Mouse (Mus musculus): ENCODE measurements at regions not wholly inside any gene's neighbourhood (a gene's known extent, or its start where the extent isn't known, plus 50 kb on each side); places are given as distances from the start of the nearest gene placed in this dataset.

DNA sequence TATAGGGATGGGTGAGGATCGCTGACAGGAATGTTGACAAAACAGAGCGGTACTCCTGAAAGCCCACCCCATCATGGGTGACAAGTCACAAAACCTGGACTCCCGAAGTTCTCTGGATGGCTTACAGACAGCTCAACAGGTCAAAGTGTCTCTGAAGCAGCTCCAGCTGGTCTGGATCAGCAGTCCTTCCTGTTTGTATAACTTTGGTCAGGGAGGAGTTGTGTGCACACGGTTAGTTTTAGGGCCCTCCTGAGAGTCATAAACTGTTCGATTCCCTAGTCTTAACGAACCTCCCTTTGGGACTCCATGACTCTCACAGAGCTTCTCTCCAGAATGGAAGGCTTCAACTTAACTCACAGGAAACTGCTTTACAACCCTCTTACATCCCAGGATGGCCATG, 89.4 kb upstream of the Fstl4 start:
- 68% methylated on average over 6 of the region's 6 CpGs for WGBS (ENCODE audit: insufficient replicate concordance)
- ATAC-seq: no peak
- Histone ChIP-seq H3K9ac (no peak overlapping the region), H3K4me3 (no peak overlapping the region), H3K27me3 (replicated peaks) (no peaks in the 10 kb centered on the region), H3K4me2 (no peak overlapping the region), H3K4me1 (no peaks in the 10 kb centered on the region), H3K36me3 (no peaks in the 10 kb centered on the region), H3K27ac (no peak overlapping the region), H3K9me3 (replicated peaks) (no peaks in the 10 kb centered on the region)

DNA sequence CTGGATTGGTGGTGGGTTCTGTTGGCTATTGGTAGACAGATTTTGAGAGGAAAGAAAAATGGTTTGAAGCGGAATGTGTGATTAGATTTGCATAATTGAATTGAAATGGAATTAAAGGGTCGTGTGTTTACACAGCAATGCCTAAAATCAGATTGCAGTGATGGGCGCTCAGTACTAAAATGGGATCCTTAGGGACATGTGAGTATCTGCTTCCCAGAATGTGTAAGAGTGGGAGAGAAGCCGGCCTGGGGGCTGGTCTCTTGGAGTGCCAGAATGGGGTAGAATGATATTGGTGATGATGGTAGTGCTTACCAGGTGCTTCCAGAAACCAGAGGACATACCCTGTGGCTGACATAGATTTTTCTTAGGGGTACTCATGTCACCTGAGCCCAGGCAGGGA, 86.2 kb upstream of the Fstl4 start:
- H3K9ac ChIP-seq: no peak overlapping the region
- H3K36me3 ChIP-seq: no peaks in the 10 kb centered on the region
- no peaks in the 10 kb centered on the region for H3K4me1 ChIP-seq
- no peak for ATAC-seq
- H3K4me2 ChIP-seq: no peak overlapping the region
- no peaks in the 10 kb centered on the region for H3K9me3 ChIP-seq (replicated peaks)
- 65% methylated on average over 4 of the region's 4 CpGs for WGBS (ENCODE audit: insufficient replicate concordance)
- no peak overlapping the region for H3K27ac ChIP-seq
- H3K27me3 ChIP-seq (replicated peaks): no peaks in the 10 kb centered on the region
- no peak overlapping the region for H3K4me3 ChIP-seq

- no peaks in the 10 kb centered on the region for H3K27me3 ChIP-seq (replicated peaks)
- 73% methylated on average over 2 of the region's 2 CpGs for WGBS (ENCODE audit: insufficient replicate concordance)
- no peak overlapping the region for H3K9ac ChIP-seq
- ATAC-seq: no peak
- H3K4me3 ChIP-seq: no peak overlapping the region
- H3K9me3 ChIP-seq (replicated peaks): peaks cover 10% of the 10 kb centered on the region; the same call in 1 of the 2 replicates
- no peak overlapping the region for H3K27ac ChIP-seq
- H3K36me3 ChIP-seq: no peaks in the 10 kb centered on the region
- H3K4me1 ChIP-seq: no peaks in the 10 kb centered on the region
- no peak overlapping the region for H3K4me2 ChIP-seq
Measured at GRCm38 (mm10) chr11:52685436-52685835, 79.0 kb upstream of the Fstl4 start.

DNA sequence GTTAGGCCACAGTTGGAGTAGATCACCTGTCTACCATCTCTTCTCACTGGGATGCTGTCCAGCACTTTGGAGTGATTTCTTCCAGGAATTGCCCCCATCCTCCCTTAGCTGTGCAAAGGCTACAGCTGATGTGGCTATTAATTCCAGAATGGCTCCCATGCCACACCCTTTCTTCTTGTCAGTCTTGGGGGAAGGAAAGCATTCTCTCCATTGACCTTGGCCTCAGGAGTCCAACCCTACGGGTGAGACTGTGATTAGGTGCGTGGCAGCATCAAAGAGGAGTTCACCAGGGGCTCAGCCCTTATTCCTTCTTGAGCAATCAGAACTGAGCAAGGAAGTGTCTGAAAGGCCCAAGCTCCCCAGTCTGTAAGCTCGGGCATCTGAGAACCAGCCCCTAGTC, 71.7 kb upstream of the Fstl4 start:
- Histone ChIP-seq H3K4me3 (no peak overlapping the region), H3K9me3 (replicated peaks) (no peaks in the 10 kb centered on the region), H3K4me2 (no peak overlapping the region), H3K4me1 (no peaks in the 10 kb centered on the region), H3K27ac (no peak overlapping the region), H3K27me3 (replicated peaks) (no peaks in the 10 kb centered on the region), H3K9ac (no peak overlapping the region), H3K36me3 (no peaks in the 10 kb centered on the region)
- ATAC-seq: no peak
- 64% methylated on average over 3 of the region's 3 CpGs for WGBS (ENCODE audit: insufficient replicate concordance)

DNA sequence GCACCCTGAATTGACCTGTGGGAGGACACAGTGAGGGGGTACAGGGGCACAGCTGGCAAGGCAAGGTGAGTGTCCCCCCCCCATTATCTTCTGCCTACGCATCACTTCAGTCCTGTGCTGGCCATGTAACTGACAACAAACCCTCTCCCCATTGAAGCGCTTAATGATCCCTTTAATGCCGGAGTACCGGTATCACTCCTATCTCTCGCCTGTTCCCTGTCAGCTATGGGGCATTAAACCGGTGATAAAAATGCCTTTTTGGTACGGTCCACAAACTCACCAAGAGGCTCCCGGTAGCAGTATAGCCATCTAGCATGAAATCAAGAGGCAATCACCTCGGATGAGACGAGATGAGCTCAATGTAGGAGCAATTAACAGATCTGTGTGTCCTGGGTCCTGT, 62.8 kb upstream of the Fstl4 start:
- Histone ChIP-seq H3K4me1 (no peaks in the 10 kb centered on the region), H3K4me3 (no peak overlapping the region), H3K9me3 (replicated peaks) (no peaks in the 10 kb centered on the region), H3K27me3 (replicated peaks) (no peaks in the 10 kb centered on the region), H3K9ac (no peak overlapping the region), H3K27ac (no peak overlapping the region), H3K4me2 (no peak overlapping the region), H3K36me3 (no peaks in the 10 kb centered on the region)
- WGBS (ENCODE audit: insufficient replicate concordance): 76% methylated on average over 10 of the region's 10 CpGs
- no peak for ATAC-seq

DNA sequence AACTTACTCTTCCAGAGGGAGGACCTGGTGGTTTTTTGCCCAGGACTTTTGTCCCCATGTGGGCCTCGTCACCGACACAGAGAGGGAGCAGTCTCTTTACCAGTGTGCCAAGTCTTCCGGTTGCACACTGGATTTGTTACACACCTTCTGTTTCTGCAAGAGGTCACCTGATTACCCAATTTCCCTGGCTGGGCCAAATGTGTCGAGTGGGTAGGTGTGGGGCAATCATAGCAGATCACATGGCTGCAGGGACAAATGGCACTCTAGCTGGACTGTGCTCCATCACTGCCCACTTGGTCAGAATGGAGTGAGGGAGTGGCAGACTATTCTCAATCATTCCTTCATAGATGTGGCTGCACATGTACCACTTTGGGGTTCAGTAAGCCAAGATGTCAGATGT, 61.0 kb upstream of the Fstl4 start:
- H3K27me3 ChIP-seq (replicated peaks): no peaks in the 10 kb centered on the region
- no peak overlapping the region for H3K27ac ChIP-seq
- 83% methylated on average over 4 of the region's 4 CpGs for WGBS (ENCODE audit: insufficient replicate concordance)
- no peak overlapping the region for H3K9ac ChIP-seq
- H3K4me1 ChIP-seq: no peaks in the 10 kb centered on the region
- H3K4me2 ChIP-seq: no peak overlapping the region
- H3K36me3 ChIP-seq: no peaks in the 10 kb centered on the region
- ATAC-seq: no peak
- H3K4me3 ChIP-seq: no peak overlapping the region
- no peaks in the 10 kb centered on the region for H3K9me3 ChIP-seq (replicated peaks)
